Mouse (Mus musculus): ENCODE measurements around the gene Rmnd5a. TPM values are rescaled to one million over a fixed set of nuclear protein-coding genes. Genes with fewer than 3 reads are reported as not detected.

Rmnd5a gene
- total RNA-seq, 2 experiments from 2014 or later: 99.0 to 106 TPM

DNA sequence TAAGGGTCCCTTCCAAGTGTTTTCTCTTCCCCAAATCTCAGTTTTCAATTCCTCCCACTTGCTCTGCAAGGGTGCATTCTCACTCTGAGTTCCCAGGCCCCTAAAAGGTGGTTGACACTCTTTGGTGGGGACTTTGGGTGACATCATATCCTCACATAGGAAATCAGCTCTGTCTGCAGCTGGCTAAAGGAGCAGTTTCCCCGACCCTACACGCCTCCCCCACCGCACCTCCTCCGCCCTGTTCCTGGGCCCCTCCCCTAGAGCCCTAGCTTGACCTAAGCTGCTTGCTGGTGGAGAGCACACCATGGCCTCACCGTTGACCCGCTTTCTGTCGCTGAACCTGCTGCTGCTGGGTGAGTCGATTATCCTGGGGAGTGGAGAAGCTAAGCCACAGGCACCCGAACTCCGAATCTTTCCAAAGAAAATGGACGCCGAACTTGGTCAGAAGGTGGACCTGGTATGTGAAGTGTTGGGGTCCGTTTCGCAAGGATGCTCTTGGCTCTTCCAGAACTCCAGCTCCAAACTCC is 67.1 kb downstream of the Rmnd5a start, which contains the start of gene Cd8a:
Gene Cd8a (plus strand): TSS at position 179 of the 527 bp plus-strand sequence.
- DNase-seq (ENCODE audit: low spot score in 2 of 2): no peak

DNA sequence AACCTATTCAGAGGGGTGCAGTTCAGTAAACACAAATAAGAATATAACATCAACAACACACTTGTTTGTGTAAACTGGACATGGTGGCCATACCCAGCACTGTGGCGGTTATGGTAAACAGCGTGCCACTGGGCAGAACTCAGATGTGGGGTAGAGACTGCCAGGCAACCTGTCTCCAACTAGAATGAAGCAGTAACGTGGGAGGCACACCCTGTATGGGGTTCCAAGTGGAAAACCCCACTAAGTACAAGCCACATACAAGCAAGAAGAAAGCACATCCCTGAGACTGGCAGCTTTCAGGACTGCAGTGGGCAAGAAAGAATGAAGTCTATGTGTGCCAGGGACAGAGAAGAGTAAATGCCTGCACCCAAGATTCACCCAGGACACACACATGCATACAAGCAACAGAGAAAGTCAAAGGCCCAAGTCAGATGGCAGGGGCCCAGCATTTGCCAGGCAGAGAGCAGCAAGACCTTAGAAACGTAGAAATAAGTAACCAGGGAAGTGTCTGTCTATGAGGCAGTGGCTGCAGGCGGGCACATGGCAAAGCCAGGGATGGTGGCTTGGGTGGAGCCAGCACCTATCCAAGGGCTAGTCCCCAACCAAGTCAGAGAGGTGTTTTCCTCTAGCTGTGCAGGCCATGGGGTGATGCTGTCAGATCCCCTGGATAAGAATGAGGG is 68.3 kb downstream of the Rmnd5a start:
- no peak for DNase-seq (ENCODE audit: low spot score in 2 of 2)

DNA sequence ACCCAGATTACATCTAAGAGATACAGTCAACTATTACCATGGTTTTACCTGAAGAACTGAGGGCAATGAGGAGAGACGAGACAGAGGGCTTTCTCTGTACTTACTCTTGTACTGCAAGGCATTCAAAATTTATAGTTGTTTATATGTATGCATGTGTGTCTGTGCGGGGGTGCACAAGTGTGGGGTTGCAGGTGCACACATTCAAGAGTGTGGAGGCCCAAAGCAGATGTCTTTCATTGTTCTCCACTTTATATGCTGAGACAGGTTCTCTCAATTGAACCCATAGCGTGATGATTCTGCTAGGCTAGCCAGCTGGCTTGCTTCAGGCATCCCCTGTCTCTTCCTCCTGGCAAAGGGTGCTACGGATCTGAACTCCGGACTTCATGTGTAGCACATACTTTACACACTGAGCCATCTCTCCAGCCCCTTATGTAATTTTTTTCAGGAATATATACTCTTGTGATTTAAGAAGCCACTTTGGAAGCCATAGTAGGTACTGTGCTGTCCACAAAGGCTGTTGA is 69.3 kb downstream of the Rmnd5a start:
- DNase-seq (ENCODE audit: low spot score in 2 of 2): no peak

DNA sequence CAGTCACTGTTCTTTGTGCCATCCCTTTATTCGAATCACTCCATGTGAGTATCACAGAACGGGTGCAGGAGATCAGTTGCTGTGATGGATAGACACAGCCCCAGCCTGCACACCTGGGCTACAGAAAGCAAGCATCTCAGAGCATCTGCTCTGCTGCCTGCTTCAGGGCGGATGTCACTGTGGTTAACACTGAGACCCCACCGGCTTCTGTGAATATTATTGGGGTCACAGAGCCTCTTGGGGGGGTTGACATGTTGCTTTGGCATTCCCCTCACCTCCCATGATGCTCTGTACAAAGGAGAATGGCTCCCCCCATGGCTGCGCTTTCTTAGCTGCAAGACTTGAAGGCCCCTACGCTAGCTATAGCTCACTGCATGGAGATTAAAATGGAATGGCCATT is 71.0 kb downstream of the Rmnd5a start:
- no peak for DNase-seq (ENCODE audit: low spot score in 2 of 2)

DNA sequence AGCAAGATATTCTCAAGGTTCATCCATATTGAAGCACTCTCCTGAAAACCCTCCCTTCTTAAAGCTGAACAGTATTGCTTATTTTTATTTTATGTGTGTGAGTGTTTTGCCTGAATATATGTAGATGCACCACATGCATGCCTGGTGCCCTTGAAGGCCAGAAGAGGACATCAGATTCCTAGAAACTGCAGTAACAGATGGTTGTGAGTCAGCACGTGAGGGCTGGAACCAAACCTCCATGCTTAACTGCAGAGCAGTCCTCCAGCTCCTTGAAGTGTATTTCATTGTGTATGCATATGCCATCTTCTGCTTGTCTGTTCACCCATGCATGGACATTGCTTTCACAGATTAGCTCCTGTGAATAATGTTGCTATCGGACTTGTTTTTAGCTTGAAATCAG is 76.4 kb downstream of the Rmnd5a start:
- peak in 1 of 2 experiments; percentile 9 for DNase-seq (ENCODE audit: low spot score in 2 of 2)

DNA sequence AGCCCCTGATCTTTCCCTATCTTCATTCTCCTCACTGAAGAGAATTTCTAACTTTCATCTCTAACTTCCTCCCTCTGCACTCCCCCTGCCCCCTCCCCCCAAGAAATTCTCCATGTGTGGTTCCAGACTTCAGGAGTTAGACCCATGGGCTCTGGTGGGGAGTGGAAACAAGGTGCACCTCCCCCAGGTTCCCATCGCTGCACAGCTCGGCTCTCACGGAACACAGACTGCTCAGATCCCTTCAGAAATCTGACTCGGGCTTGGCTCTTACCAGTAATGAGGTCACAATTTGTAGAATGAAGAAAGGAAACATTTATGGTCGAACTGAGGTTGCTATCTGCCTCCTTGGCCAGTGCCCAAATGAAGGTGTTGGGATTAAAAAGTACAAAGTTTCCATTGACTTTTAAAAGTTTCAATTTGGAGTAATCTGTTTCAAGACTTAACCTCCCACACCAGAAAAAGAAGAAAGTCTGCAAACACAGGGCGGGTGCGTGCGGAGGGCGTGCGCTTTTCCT is 79.2 kb downstream of the Rmnd5a start:
- DNase-seq (ENCODE audit: low spot score in 2 of 2): no peak

DNA sequence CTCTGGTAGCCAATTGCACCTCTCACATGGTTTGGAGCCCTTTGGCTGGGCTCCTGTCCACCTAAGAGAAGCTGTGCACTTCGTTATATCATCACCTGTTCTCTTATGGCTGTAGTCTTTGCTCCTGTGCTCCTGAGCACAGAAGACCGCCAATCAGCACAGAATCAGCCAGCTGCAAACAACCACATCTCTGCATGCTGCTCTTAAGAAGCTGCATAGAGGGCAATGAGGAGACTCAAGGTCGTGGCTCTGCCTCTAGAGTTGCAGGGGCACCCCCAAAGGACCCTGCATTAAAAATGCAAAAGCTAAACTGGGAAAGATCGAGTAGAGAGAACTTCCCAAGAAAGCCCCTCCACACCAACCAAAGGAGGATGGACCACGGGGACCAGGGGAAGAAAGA is 79.7 kb downstream of the Rmnd5a start:
- DNase-seq (ENCODE audit: low spot score in 2 of 2): no peak

DNA sequence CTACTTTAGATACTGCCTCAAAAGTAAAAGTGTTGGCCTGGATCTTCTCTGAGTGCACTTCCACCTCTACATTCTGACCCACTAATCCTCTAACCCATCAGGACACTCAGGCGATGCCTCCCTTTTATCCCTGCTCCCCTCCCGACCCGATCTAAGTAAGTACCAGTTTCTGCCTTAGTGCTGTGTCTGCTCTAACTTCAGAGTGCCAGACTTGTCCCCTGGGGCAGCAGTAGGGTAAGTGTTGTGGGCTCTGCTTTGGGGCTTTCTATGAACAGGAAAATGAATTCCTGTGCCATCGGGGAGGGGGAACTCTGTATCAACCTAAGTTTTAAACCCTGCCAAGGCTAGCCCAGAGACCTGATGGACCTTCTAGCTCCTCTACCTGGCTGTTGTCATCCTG is 80.2 kb downstream of the Rmnd5a start:
- DNase-seq (ENCODE audit: low spot score in 2 of 2): no peak

DNA sequence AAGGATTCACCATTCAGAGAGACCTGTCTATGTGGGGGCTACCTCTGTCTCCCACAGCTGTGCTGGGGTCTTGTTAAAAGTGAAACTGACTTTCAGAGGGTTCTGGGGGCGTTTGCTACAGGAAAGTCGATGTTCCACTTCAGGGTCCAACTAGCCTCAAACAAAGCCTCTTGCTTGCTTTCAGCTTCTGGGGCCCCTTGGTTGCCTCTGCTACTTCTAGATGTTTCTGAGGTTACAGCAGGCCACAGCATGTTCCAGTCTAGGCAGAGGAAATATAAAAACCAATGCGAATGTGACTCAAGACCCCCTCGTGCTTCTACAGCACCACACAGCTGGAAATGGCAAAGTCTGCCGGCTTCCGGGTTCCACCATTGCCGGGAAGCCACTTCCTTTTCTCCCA is 82.9 kb downstream of the Rmnd5a start:
- no peak for DNase-seq (ENCODE audit: low spot score in 2 of 2)

DNA sequence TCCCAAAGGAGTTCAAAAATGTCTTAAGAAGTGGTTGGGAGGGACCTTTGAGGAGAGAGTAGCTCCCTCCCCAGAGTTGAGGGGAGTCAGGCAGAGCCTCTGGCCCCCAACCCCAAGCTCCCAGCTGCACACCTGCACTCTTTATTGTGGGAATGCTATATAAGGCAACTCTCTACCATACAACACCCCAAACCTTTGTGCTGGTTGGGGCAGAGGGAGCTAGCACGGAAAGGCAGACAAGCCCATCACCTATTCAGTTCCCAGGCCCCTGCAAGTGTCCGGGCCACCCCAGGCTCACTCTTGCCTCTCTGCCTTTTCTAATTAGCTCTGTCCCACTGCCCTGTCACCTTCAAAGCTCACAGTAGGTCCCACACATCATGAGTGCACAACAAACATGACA is 86.7 kb downstream of the Rmnd5a start:
- no peak for DNase-seq (ENCODE audit: low spot score in 2 of 2)

DNA sequence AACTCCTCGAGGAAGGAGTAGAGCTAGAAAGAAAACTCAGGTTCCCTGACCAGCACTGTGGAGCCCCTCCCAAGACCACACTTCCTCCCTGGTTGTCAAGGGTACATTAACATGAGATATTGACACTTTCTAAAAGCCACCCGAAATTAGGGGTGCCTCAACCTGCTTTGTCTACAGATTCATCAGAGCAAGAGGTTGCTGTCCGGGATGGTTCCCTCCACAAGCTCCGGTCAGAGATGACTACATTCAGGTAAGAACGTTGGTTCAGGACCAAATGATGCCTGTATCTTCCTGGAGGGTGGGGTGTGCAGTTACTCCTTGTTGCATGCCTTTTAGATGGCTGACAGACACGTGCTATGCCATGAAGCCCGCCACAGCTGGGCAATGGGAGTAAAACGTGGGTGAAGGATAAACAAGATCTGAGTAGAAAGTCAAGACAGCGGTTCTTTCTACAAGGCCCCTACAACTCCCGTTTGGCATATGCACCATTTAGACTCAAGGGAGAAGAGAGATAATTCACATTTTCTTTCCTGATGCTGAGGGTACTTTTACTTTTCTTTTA is 87.5 kb downstream of the Rmnd5a start:
- no peak for DNase-seq (ENCODE audit: low spot score in 2 of 2)

DNA sequence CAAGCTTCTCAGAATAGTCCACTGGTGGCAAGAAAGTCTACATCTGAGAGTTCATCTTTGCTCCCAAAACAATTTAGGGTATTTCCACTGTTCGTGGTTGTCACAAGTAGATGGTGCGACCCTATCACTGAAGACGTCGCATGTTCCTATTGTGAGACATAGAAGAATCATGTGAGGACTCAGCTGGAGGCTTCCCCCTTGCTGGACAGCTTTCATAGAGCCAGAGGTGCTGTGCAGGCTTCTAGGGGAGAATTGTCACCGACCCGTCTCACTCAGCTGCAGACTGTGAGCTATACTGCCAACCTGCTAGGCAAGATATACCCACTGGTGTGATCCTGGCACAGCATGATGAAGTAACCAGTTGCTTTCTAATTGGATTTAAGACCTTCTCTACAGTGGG is 88.2 kb downstream of the Rmnd5a start:
- no peak for DNase-seq (ENCODE audit: low spot score in 2 of 2)

DNA sequence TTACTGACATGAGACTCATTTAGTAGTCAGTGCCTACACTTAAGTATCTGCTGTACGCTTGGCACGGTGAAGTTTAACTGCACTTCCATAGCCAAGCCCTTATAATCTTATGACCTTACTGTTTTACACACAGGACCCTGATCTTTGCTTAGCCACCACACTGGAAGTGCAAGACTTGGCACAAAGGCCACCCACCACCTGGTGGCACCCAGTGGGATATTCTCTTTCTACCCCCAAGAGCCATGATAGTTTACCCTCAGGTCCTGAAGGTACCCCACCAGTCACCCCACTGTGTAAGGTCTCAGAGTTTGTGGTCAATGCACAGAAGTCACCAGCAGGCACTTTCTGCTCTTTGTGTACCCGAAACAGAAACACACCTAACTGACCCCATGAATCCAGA is 89.2 kb downstream of the Rmnd5a start:
- DNase-seq (ENCODE audit: low spot score in 2 of 2): no peak

DNA sequence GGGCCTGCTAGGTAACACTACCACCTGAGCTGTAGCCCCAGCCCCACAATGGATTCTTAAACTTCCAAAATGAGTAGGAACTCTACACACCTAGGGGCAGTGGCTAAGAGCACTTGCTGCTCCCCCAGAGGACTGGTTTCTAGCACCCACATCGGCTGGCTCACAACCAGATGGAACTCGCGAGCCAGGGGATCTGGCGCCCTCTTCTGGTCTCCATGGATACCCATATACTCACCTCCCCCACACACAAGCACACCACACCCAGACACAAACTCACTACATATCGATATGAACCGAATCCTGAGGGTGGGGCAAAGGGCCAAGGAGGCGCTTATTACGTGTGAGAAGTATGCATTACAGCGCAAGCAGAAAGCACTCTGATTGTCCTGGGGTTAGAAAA is 92.4 kb downstream of the Rmnd5a start:
- no peak for DNase-seq (ENCODE audit: low spot score in 2 of 2)

DNA sequence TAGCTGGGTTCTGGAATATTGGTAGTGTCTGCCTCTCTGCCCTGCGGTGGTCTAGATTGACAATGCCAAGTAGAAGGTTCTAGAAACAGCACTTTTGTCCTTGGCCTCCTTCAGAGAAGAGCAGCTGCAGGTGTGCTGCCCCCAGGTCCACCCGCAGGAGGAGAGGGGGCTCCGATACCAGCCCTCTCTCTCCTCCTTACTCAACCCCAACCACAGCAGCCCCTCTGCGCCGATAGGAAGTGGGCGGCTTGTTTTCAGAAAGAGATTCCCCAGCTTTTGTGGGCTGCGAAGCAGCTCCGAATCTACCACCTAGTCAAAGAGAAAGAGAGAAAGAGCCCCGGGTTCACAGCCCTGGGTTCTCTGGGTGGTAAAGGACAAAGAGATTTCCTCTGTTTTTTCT is 99.3 kb downstream of the Rmnd5a start:
- DNase-seq (ENCODE audit: low spot score in 2 of 2): no peak

DNA sequence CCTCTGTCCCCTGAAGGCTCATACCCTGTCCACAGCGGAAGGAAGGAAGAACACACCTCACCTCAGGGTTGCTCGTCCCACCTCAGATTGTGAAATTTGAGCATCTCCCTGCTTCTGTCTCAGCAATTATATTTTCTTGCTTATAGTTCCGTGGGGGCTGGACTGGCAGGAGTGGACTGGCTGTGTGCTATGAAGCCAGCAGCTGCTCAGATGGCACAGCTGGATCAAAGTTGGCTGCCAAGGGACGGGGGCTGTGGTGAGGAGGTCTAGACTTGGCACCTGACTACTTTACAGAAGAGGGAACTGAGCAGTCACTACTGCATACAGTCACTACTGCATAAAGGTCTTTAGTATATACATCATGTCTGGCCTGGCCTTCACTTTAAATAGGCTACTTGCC is 101.1 kb downstream of the Rmnd5a start:
- no peak for DNase-seq (ENCODE audit: low spot score in 2 of 2)

DNA sequence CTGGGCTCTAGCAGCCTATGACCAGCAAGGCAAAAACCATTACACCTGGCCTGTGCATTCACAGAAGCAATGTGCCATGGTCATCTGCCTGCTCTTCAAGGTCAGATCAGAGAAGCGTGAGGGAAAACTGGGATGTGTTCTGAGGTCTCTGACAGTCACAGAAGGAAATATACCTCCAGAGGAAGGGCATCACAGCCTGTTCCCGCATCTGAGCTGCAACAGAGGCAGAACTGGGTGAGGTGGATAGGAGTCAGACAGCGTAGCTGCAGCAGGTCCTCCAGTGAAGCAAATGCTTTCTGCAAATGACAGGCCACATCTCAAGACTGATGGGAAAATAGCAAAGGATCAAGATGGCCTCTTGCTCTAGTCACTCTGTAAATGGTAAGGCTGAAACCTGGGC is 101.5 kb downstream of the Rmnd5a start:
- DNase-seq (ENCODE audit: low spot score in 2 of 2): no peak

Other genes with a start within 250 kb of the Rmnd5a start
- gene Fabp1, start 240.8 kb downstream of the Rmnd5a start, total RNA-seq (2021): not detected
- 10 to 100 TPM; 14.2 to 15.9 TPM for gene Krcc1, start 169.0 kb downstream of the Rmnd5a start, total RNA-seq (2021)
- gene Smyd1, start 118.4 kb downstream of the Rmnd5a start, total RNA-seq (2021): under 1 TPM; 0.16 to 0.70 TPM
- not detected for gene Cd8b1, start 117.8 kb downstream of the Rmnd5a start, total RNA-seq (2021)
- gene Cd8a, start 67.2 kb downstream of the Rmnd5a start, total RNA-seq (2021): not detected
- gene Rnf103, start 53.3 kb upstream of the Rmnd5a start, total RNA-seq (2021): 10 to 100 TPM; 48.6 to 52.3 TPM
- 100 to 1,000 TPM; 106 to 110 TPM for gene Chmp3, start 103.2 kb upstream of the Rmnd5a start, total RNA-seq (2021)
- 10 to 100 TPM; 50.1 to 53.4 TPM for gene Kdm3a, start 192.4 kb upstream of the Rmnd5a start, total RNA-seq (2021)